Mouse (Mus musculus): ENCODE results near the gene Blzf1. TPM values are rescaled to one million over a fixed set of nuclear protein-coding genes. Genes with fewer than 3 reads are reported as not detected.

The Blzf1 gene
- total RNA-seq, 2 experiments from 2014 or later: 6.1 to 11.4 TPM

GRCm38 (mm10) chr1:164247442-164247841, 59.8 kb downstream of the Blzf1 start:
- no peak for ATAC-seq (replicated peaks; ENCODE audit: low FRiP score, poor library complexity, severe bottlenecking)

GRCm38 (mm10) chr1:164242809-164243208, 64.5 kb downstream of the Blzf1 start:
- no peak for ATAC-seq (replicated peaks; ENCODE audit: low FRiP score, poor library complexity, severe bottlenecking)

- no peak for ATAC-seq (replicated peaks; ENCODE audit: low FRiP score, poor library complexity, severe bottlenecking)
These were observed 65.8 kb downstream of the Blzf1 start for GRCm38 (mm10) chr1:164241494-164241893.

Other genes starting within 250 kb of the Blzf1 start
- gene Sell, start 245.5 kb downstream of the Blzf1 start, total RNA-seq (2015; ENCODE audit: low replicate concordance): 74.2 and 94.7 TPM in 2 replicates
- 43.8 and 69.9 TPM in 2 replicates for gene Sell, start 245.5 kb downstream of the Blzf1 start, total RNA-seq (2017; ENCODE audit: low replicate concordance)
- 1.3 TPM in 1 of 2 replicates, not detected in the other for gene Selp, start 192.2 kb downstream of the Blzf1 start, total RNA-seq (2015; ENCODE audit: low replicate concordance)
- 0.84 TPM in 1 of 2 replicates, not detected in the other for gene Selp, start 192.2 kb downstream of the Blzf1 start, total RNA-seq (2017; ENCODE audit: low replicate concordance)
- gene F5, start 155.7 kb downstream of the Blzf1 start, total RNA-seq (2015; ENCODE audit: low replicate concordance): 12.7 and 15.8 TPM in 2 replicates
- gene F5, start 155.7 kb downstream of the Blzf1 start, total RNA-seq (2017; ENCODE audit: low replicate concordance): 6.0 and 6.2 TPM in 2 replicates
- 1.9 and 2.7 TPM in 2 replicates for gene Slc19a2, start 58.4 kb downstream of the Blzf1 start, total RNA-seq (2015; ENCODE audit: low replicate concordance)
- 1.8 and 3.8 TPM in 2 replicates for gene Slc19a2, start 58.4 kb downstream of the Blzf1 start, total RNA-seq (2017; ENCODE audit: low replicate concordance)
- 3.3 and 4.8 TPM in 2 replicates for gene Ccdc181, start 31.9 kb downstream of the Blzf1 start, total RNA-seq (2015; ENCODE audit: low replicate concordance)
- gene Ccdc181, start 31.9 kb downstream of the Blzf1 start, total RNA-seq (2017; ENCODE audit: low replicate concordance): 2.1 and 2.5 TPM in 2 replicates
- 13.0 and 22.5 TPM in 2 replicates for gene Nme7, start 3.4 kb downstream of the Blzf1 start, total RNA-seq (2015; ENCODE audit: low replicate concordance)
- 12.0 and 14.9 TPM in 2 replicates for gene Nme7, start 3.4 kb downstream of the Blzf1 start, total RNA-seq (2017; ENCODE audit: low replicate concordance)
- gene Atp1b1, start 150.9 kb upstream of the Blzf1 start, total RNA-seq (2015; ENCODE audit: low replicate concordance): 6.5 and 9.4 TPM in 2 replicates
- 1.7 and 2.9 TPM in 2 replicates for gene Atp1b1, start 150.9 kb upstream of the Blzf1 start, total RNA-seq (2017; ENCODE audit: low replicate concordance)

All from erythroblast, adult 5-6 weeks (primary cell).